Mouse (Mus musculus) cerebellum, adult (tissue): Measurements from ENCODE around the gene Phox2b.

Source experiments
- ATAC-seq: cut with Nextera tagmentation; 2 replicates; pipeline ENCODE4 v1.9.2; 2017; ENCODE audit warnings: mild to moderate bottlenecking, moderate library complexity, mixed read lengths; ENCODE audit not compliant: insufficient number of reproducible peaks, low FRiP score, low TSS enrichment

The Phox2b gene

GRCm38 (mm10) chr5:67093991-67094390, 5.1 kb downstream of the Phox2b start:
- no peak for ATAC-seq

GRCm38 (mm10) chr5:67091766-67092165, 7.3 kb downstream of the Phox2b start:
- ATAC-seq = no peak

GRCm38 (mm10) chr5:67090856-67091255, 8.2 kb downstream of the Phox2b start:
- ATAC-seq = no peak

GRCm38 (mm10) chr5:67083117-67083516, 16.0 kb downstream of the Phox2b start:
- ATAC-seq = no peak

- no peak for ATAC-seq
These were observed 35.5 kb downstream of the Phox2b start for GRCm38 (mm10) chr5:67063596-67063995.

- no peak for ATAC-seq
These were observed 38.6 kb downstream of the Phox2b start for GRCm38 (mm10) chr5:67060519-67060918.

GRCm38 (mm10) chr5:67057803-67058202, 41.3 kb downstream of the Phox2b start:
- ATAC-seq = no peak

- 0 out of 2 replicates have a peak, but pooled peaks have one; percentile 53 for ATAC-seq
These were observed 51.1 kb downstream of the Phox2b start for GRCm38 (mm10) chr5:67048003-67048402.
